Mouse (Mus musculus): ENCODE data around the gene Rasgef1b. TPM values are rescaled to one million over a fixed set of nuclear protein-coding genes. Genes with fewer than 3 reads are reported as not detected.

Rasgef1b gene
- polyA plus RNA-seq, 1 experiment from 2014 or later = 81.3 TPM

DNA sequence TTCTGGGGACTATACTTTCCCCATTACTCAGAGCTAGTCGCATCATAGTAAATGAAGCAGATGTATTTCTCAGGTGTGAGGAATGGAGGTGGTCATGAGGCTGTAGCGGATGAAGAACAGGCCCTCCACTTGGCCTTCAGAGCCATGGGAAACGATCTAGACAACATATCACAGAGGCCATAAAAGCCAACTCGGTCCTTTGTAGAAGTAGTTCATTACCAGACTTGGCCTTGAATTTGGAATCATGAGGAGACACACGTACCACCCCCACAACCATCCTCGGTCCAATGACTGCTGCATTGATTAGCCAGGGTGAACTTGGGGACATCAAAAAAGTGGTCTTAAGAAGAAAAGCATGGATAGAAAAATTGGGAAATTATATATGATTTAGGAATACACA is 442.8 kb downstream of the Rasgef1b start:
- no peak overlapping the region for H3K9ac ChIP-seq
- no peak overlapping the region for H3K4me3 ChIP-seq
- no peaks in the 10 kb centered on the region for H3K27me3 ChIP-seq
- 89% methylated on average over 6 of the region's 6 CpGs for WGBS
- H3K36me3 ChIP-seq (ENCODE audit: poor library complexity, severe bottlenecking) = no peaks in the 10 kb centered on the region
- H3K4me2 ChIP-seq = no peak overlapping the region
- ATAC-seq = no peak
- 0 out of 2 replicates have a peak, but pooled peaks cover 4% of the 10 kb centered on the region for H3K4me1 ChIP-seq
- H3K27ac ChIP-seq = no peak overlapping the region
- no peaks in the 10 kb centered on the region for H3K9me3 ChIP-seq (replicated peaks)

DNA sequence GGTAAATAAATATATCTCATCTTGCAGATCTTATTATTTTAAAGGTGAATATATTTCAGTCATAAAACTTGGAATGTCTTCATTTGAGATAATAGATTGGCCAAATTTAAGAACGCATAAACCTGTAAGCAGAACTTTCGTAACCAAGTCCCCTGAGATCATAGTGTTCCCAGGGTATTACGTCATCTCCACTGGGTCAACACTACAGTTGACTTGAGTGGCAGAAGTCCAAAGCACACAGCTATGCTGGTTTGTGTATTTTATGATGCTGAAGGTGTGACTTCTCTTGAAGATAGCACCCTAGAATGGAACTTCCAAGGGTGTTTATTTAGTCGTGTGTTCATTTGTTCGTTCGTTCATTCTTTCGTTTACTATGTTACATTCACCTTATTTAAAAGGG is 444.5 kb downstream of the Rasgef1b start:
- no peak for ATAC-seq
- H3K27ac ChIP-seq = no peak overlapping the region
- H3K9me3 ChIP-seq (replicated peaks) = no peaks in the 10 kb centered on the region
- H3K4me3 ChIP-seq = no peak overlapping the region
- 95% methylated on average over 7 of the region's 7 CpGs for WGBS
- H3K9ac ChIP-seq = no peak overlapping the region
- H3K36me3 ChIP-seq (ENCODE audit: poor library complexity, severe bottlenecking) = no peaks in the 10 kb centered on the region
- peaks cover 13% of the 10 kb centered on the region for H3K4me1 ChIP-seq
- no peak overlapping the region for H3K4me2 ChIP-seq
- no peaks in the 10 kb centered on the region for H3K27me3 ChIP-seq

DNA sequence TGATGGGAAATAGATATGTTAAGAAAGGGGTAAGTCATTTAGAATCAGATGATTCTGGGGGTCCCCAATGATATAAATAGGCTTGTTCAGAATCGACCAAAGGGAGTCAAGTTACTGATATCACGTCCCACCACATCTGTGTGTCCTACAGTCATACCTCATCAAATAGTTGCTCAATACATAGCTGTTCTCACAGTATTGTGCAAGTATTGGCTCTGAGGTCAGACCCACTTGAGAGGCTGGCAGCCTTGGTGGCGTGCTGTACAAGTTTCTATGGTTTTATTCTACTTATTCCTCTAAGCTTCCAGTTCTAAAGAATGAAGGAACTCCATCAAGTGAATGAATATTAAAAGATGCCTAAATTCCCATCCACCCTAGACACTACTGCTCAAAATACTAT is 445.2 kb downstream of the Rasgef1b start:
- no peak overlapping the region for H3K27ac ChIP-seq
- H3K27me3 ChIP-seq = no peaks in the 10 kb centered on the region
- H3K4me1 ChIP-seq = peaks cover 20% of the 10 kb centered on the region
- 85% methylated on average over 3 of the region's 3 CpGs for WGBS
- no peak overlapping the region for H3K4me3 ChIP-seq
- no peaks in the 10 kb centered on the region for H3K36me3 ChIP-seq (ENCODE audit: poor library complexity, severe bottlenecking)
- H3K9me3 ChIP-seq (replicated peaks) = no peaks in the 10 kb centered on the region
- ATAC-seq = no peak
- H3K9ac ChIP-seq = no peak overlapping the region
- H3K4me2 ChIP-seq = no peak overlapping the region

DNA sequence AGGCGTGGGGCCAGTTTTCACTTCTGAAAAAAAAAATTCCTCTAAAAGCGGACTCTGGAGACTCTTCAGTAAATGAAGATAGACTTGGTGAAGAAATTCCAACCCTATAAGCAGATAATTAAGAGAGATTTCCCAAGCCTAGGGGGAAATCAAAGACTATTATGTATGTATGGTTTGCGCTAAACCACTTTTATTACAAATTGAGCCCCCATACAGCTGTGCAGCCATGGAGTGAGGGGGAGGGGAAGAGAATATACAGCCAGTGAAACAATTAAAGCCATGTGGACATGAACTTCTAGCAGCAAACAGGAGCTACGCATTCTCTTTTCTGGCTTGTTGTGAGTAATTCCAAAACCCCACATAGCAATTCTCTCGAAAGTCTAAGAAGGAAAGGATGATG is 448.3 kb downstream of the Rasgef1b start:
- 84% methylated on average over 5 of the region's 5 CpGs for WGBS
- H3K4me1 ChIP-seq = peaks cover 42% of the 10 kb centered on the region
- H3K9ac ChIP-seq = no peak overlapping the region
- no peak overlapping the region for H3K4me2 ChIP-seq
- H3K4me3 ChIP-seq = no peak overlapping the region
- H3K9me3 ChIP-seq (replicated peaks) = no peaks in the 10 kb centered on the region
- H3K27me3 ChIP-seq = no peaks in the 10 kb centered on the region
- H3K36me3 ChIP-seq (ENCODE audit: poor library complexity, severe bottlenecking) = no peaks in the 10 kb centered on the region
- H3K27ac ChIP-seq = no peak overlapping the region
- no peak for ATAC-seq

DNA sequence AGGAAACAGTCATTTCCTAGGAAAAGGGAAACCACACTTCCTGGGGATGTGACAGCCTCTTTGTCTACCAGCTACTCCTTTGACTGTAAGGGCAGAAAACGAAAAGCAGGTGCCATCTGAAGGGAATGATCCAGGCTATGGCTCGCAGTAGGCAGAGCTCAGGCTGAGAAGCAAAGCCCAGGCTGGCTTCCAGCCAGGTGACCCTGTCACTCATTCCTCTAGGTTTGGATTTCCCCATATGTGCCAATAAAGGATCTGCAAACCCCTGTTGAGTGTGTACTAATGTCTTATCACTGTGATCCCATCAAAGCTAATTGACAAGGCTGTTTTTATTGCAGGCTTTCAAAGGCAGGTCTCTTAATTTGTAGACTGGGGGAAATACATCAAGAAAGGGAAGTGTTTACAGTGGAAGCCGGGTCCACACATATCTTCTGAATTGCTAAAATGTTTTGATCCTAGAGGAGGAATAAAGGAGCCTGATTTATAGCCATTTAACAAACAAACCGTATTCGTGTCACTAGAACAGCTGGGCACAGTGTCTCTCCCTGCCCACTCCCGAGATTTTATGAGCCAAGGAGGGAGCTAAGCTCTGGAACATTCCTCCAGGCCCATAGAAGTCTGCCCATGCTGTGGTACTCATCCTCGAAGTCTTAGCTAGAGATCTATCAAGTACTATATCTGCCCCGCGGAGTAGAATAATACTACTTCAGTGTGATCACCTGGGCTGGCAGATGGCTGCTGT is 449.7 kb downstream of the Rasgef1b start:
- H3K27ac ChIP-seq = peak overlapping the region; percentile 81
- H3K4me1 ChIP-seq = peaks cover 55% of the 10 kb centered on the region
- no peaks in the 10 kb centered on the region for H3K36me3 ChIP-seq (ENCODE audit: poor library complexity, severe bottlenecking)
- WGBS = 40% methylated on average over 9 of the region's 9 CpGs
- no peaks in the 10 kb centered on the region for H3K9me3 ChIP-seq (replicated peaks)
- H3K9ac ChIP-seq = no peak overlapping the region
- no peak overlapping the region for H3K4me2 ChIP-seq
- ATAC-seq = peak; percentile 29
- 0 out of 2 replicates have a peak, but pooled peaks cover 6% of the 10 kb centered on the region for H3K27me3 ChIP-seq
- no peak overlapping the region for H3K4me3 ChIP-seq

DNA sequence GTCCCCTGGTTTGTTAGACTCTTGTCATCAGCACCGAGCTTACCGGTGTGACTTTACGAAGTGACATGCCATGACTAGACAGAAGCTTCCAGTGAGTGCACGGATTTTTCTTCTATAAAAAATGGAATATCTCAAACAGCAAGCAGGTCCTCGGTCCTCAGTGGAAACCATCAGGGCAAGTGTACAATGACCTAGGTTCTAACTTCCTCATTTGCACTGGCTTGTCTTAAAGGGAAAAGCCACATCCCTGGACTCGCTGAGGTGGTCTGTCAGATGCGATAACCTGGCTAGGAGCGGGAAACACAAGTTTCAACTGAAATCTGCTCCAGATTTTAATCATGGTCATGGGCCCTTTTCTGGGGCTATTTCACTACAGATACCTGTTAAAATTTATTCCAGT is 450.5 kb downstream of the Rasgef1b start:
- 95% methylated on average over 8 of the region's 8 CpGs for WGBS

DNA sequence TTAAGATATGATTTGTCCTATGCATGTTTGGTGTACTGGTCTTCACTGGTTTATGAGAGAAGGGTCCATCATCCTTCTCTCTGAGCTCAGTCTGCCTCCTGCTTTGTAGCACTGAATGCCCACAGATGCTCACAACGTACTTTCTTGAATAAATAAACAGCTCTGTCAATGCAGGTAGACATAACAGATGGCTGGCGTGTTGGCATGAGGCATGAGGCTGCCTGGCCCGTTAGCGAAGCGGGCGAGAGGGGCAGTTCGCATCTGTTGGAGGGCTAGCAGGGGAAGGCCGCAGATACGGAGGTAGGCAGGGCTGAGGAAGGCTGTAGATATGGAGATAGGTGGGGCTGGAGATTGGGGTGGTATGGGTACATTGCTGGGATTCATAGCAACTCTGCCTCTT is 451.3 kb downstream of the Rasgef1b start:
- Histone ChIP-seq H3K27me3 (0 out of 2 replicates have a peak, but pooled peaks cover 6% of the 10 kb centered on the region), H3K4me3 (no peak overlapping the region), H3K9ac (no peak overlapping the region), H3K4me1 (peaks cover 66% of the 10 kb centered on the region), H3K27ac (peak overlapping the region; percentile 74), H3K9me3 (replicated peaks) (no peaks in the 10 kb centered on the region), H3K4me2 (no peak overlapping the region), H3K36me3 (ENCODE audit: poor library complexity, severe bottlenecking) (no peaks in the 10 kb centered on the region)
- no peak; the same call in 1 of the 2 replicates for ATAC-seq
- 69% methylated on average over 9 of the region's 9 CpGs for WGBS

More for the DNA sequence above, 450.5 kb downstream of the Rasgef1b start:
- Histone ChIP-seq H3K9me3 (replicated peaks) (no peaks in the 10 kb centered on the region), H3K4me2 (no peak overlapping the region), H3K27me3 (0 out of 2 replicates have a peak, but pooled peaks cover 6% of the 10 kb centered on the region), H3K36me3 (ENCODE audit: poor library complexity, severe bottlenecking) (no peaks in the 10 kb centered on the region), H3K4me3 (no peak overlapping the region), H3K9ac (no peak overlapping the region), H3K27ac (0 out of 2 replicates have a peak overlapping the region, but pooled peaks have one; percentile 74), H3K4me1 (peaks cover 64% of the 10 kb centered on the region)
- no peak for ATAC-seq

DNA sequence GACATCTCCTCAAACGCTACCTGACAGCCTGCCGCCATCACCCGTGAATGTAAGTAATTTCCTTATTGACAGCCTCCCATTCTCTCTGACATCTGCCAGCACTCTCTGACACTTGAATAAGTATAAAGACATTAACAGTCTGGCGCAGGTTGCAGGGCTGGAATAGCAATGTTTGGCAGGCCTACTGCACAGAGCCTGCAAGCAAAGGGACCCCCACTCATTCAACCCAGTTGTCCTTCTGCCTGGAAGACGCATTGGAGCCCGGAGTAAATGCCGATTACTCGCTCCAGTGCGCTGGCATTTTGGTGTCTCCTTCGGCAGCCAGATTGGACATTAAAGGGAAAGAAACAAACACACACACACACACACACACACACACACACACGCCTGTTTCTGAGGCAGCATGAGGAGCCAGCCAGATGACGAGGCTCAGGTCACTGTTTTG is 454.7 kb downstream of the Rasgef1b start:
- 0 out of 2 replicates have a peak, but pooled peaks cover 6% of the 10 kb centered on the region for H3K27me3 ChIP-seq
- H3K9me3 ChIP-seq (replicated peaks) = no peaks in the 10 kb centered on the region
- peak overlapping the region; percentile 17 for H3K4me2 ChIP-seq
- no peaks in the 10 kb centered on the region for H3K36me3 ChIP-seq (ENCODE audit: poor library complexity, severe bottlenecking)
- 7% methylated on average over 12 of the region's 12 CpGs for whole genome bisulfite sequencing
- no peak overlapping the region for H3K4me3 ChIP-seq
- ATAC-seq = peak; percentile 96
- peaks cover 54% of the 10 kb centered on the region for H3K4me1 ChIP-seq
- peak overlapping the region; percentile 87 for H3K27ac ChIP-seq
- peak overlapping the region; percentile 34; the same call in 1 of the 2 replicates for H3K9ac ChIP-seq

DNA sequence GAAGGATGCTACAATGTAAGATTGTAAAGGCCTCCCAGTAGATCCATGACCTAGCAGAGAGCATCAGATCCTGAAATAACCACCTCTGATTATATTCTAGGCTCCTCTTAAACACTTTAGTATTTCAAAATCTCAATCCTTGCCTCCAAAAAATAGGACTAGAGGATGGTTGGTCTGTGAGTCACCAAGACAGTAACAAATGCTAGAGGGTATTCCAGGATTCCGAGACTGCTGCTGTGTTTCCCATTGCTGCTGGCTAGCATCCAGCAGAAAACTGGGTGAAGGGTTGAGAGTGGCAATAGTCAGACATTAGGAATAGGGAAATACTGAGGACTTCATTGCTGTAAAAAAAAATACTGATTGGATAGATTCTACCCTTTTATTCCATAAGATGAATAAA is 457.3 kb downstream of the Rasgef1b start:
- H3K36me3 ChIP-seq (ENCODE audit: poor library complexity, severe bottlenecking) = no peaks in the 10 kb centered on the region
- H3K27ac ChIP-seq = no peak overlapping the region
- H3K4me3 ChIP-seq = no peak overlapping the region
- H3K27me3 ChIP-seq = 0 out of 2 replicates have a peak, but pooled peaks cover 6% of the 10 kb centered on the region
- peaks cover 36% of the 10 kb centered on the region for H3K4me1 ChIP-seq
- H3K9me3 ChIP-seq (replicated peaks) = no peaks in the 10 kb centered on the region
- H3K9ac ChIP-seq = no peak overlapping the region
- no peak overlapping the region for H3K4me2 ChIP-seq
- WGBS = 86% methylated on average over 1 of the region's 1 CpGs
- ATAC-seq = no peak

DNA sequence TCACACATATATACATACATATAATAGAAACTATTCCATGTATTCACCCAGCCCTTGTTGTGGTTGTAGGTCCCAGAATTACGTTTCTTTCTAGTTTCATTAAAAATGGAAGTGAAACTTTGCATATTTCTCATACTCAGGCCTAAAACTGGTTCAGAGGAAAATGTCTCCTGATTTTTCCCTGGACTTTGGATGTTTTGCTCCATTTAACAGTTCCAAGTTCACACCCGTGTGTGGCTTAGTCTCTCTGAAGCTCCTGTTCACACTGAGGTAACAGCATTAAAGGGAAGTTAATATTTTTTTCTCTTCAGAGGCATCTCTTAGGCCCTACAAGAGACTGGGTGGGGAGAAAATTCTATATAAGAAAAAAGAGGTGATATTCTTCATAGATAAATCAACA is 459.7 kb downstream of the Rasgef1b start:
- Histone ChIP-seq H3K27ac (no peak overlapping the region), H3K4me3 (no peak overlapping the region), H3K27me3 (no peaks in the 10 kb centered on the region), H3K9ac (no peak overlapping the region), H3K4me2 (no peak overlapping the region), H3K36me3 (ENCODE audit: poor library complexity, severe bottlenecking) (no peaks in the 10 kb centered on the region), H3K4me1 (peaks cover 13% of the 10 kb centered on the region), H3K9me3 (replicated peaks) (no peaks in the 10 kb centered on the region)
- no peak for ATAC-seq
- WGBS = 94% methylated on average over 2 of the region's 2 CpGs

DNA sequence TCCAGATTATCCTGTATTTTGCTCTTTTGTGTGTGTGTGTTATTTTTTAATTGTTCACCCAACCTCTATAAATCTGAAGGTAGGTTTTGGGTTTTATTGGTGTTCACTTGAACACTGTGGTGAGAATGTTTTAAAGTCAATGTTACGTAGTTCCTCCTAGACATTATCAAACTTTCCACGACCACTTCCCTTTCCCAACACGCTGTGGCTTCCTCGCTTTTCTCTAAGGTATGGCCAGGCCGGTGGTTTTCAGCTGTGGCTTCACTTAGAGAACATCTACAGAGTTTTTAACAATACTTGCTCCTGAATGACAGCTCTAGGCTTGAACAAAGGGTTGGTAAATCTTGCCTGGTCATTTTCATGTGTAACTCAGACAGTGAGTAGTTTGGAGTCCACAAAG is 461.5 kb downstream of the Rasgef1b start:
- Histone ChIP-seq H3K27me3 (no peaks in the 10 kb centered on the region), H3K4me2 (no peak overlapping the region), H3K9ac (no peak overlapping the region), H3K4me1 (peaks cover 3% of the 10 kb centered on the region; the same call in 1 of the 2 replicates), H3K27ac (no peak overlapping the region), H3K4me3 (no peak overlapping the region), H3K9me3 (replicated peaks) (no peaks in the 10 kb centered on the region), H3K36me3 (ENCODE audit: poor library complexity, severe bottlenecking) (no peaks in the 10 kb centered on the region)
- 89% methylated on average over 5 of the region's 5 CpGs for WGBS
- no peak for ATAC-seq

DNA sequence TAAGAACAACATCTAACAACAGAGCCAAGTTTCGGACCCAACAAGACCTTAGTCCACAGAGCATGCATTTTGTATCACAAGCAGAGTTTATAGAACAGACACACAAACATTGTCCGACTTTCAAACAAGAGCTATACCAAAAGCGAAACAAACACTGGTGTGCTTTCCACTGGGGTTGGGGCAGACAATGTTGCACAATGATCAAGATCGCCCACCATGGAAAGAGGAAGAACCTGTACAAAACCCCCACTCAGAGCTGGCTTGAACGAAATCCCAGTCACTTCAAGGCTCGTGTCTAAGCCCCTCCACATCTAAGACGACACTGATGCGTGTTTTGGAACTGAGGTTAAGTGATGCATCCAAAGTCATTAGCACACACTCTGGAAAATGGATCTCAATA is 462.6 kb downstream of the Rasgef1b start:
- no peak for ATAC-seq
- no peak overlapping the region for H3K27ac ChIP-seq
- no peak overlapping the region for H3K9ac ChIP-seq
- no peaks in the 10 kb centered on the region for H3K9me3 ChIP-seq (replicated peaks)
- WGBS = 90% methylated on average over 8 of the region's 8 CpGs
- H3K27me3 ChIP-seq = no peaks in the 10 kb centered on the region
- no peaks in the 10 kb centered on the region for H3K4me1 ChIP-seq
- H3K36me3 ChIP-seq (ENCODE audit: poor library complexity, severe bottlenecking) = no peaks in the 10 kb centered on the region
- no peak overlapping the region for H3K4me2 ChIP-seq
- H3K4me3 ChIP-seq = no peak overlapping the region

Data from forebrain, embryonic 13.5 days (tissue).